Mouse (Mus musculus) neural tube, embryonic 13.5 days (tissue): ENCODE results near the gene Plcb4. TPM values are rescaled to one million over a fixed set of nuclear protein-coding genes. Genes with fewer than 3 reads are reported as not detected.

Experiments
- ATAC-seq: fragments of 200-750 bp; cut with Nextera tagmentation; 2 replicates; pipeline ENCODE4 v1.8.0; 2017; ENCODE audit warnings: low read depth, mild to moderate bottlenecking, moderate TSS enrichment, moderate library complexity
- H3K27ac ChIP-seq: fragments of 300-500 bp; sonication (generic); replicated peaks from 2 replicates; pipeline ENCODE4 v1.5.1; 2015; ENCODE audit warnings: moderate library complexity, mild to moderate bottlenecking, inconsistent platforms
- H3K27me3 ChIP-seq: fragments of 300-500 bp; sonication (generic); 2 replicates; pipeline ENCODE4 v1.6.1; 2015; ENCODE audit warnings: mild to moderate bottlenecking, inconsistent platforms
- H3K36me3 ChIP-seq: fragments of 300-500 bp; sonication (generic); 2 replicates; pipeline ENCODE4 v1.6.1; 2015; ENCODE audit warnings: mild to moderate bottlenecking, inconsistent platforms
- H3K4me1 ChIP-seq: fragments of 300-500 bp; sonication (generic); replicated peaks from 2 replicates; pipeline ENCODE4 v1.6.1; 2015; ENCODE audit warnings: inconsistent platforms
- H3K4me2 ChIP-seq: fragments of 300-500 bp; sonication (generic); 2 replicates; pipeline ENCODE4 v1.6.1; 2015; ENCODE audit warnings: inconsistent platforms, mild to moderate bottlenecking, moderate library complexity
- H3K4me3 ChIP-seq: fragments of 300-500 bp; sonication (generic); 2 replicates; pipeline ENCODE4 v1.5.1; 2015; ENCODE audit warnings: mild to moderate bottlenecking, inconsistent platforms
- H3K9ac ChIP-seq: fragments of 300-500 bp; sonication (generic); 2 replicates; pipeline ENCODE4 v1.6.1; 2015; ENCODE audit warnings: moderate library complexity, mild to moderate bottlenecking, inconsistent platforms
- H3K9me3 ChIP-seq: fragments of 300-500 bp; sonication (generic); 2 replicates; pipeline ENCODE4 v1.6.1; 2016; ENCODE audit warnings: inconsistent platforms
- WGBS: fragments of 180-500 bp; shearing (Covaris S2); methylation state at CpG from one replicate; pipeline ENCODE4 v1.1.7; 2015; 5-methylcytosine and 5-hydroxymethylcytosine counted together
- polyA plus RNA-seq: library from polyadenylated mRNA; unstranded; fragments of >200 nt; fragmentation: Nextera tagmentation; extraction: Ambion mirVana; gene quantifications from 2 replicates; pipeline ENCODE4 v1.2.1, GENCODE M21; 2015

Gene Plcb4
- polyA plus RNA-seq, 1 experiment from 2014 or later: 38.2 TPM

- Histone ChIP-seq H3K9me3 (no peaks in the 10 kb centered on the region), H3K4me3 (no peak overlapping the region), H3K36me3 (no peaks in the 10 kb centered on the region), H3K27me3 (no peaks in the 10 kb centered on the region), H3K27ac (no peak overlapping the region), H3K4me1 (0 out of 2 replicates have a peak, but pooled peaks cover 4% of the 10 kb centered on the region), H3K4me2 (no peak overlapping the region), H3K9ac (no peak overlapping the region)
- no peak for ATAC-seq
- WGBS: 95% methylated on average over 3 of the region's 3 CpGs
Observed at GRCm38 (mm10) chr2:135833743-135834142, 174.9 kb downstream of the Plcb4 start.

- Histone ChIP-seq H3K9me3 (no peaks in the 10 kb centered on the region), H3K4me1 (0 out of 2 replicates have a peak, but pooled peaks cover 4% of the 10 kb centered on the region), H3K4me2 (no peak overlapping the region), H3K36me3 (no peaks in the 10 kb centered on the region), H3K9ac (no peak overlapping the region), H3K4me3 (no peak overlapping the region), H3K27ac (no peak overlapping the region), H3K27me3 (no peaks in the 10 kb centered on the region)
- no peak for ATAC-seq
- WGBS: 90% methylated on average over 2 of the region's 2 CpGs
Observed at GRCm38 (mm10) chr2:135834435-135834834, 175.6 kb downstream of the Plcb4 start.

- Histone ChIP-seq H3K4me2 (no peak overlapping the region), H3K27ac (no peak overlapping the region), H3K27me3 (no peaks in the 10 kb centered on the region), H3K9me3 (no peaks in the 10 kb centered on the region), H3K36me3 (no peaks in the 10 kb centered on the region), H3K9ac (no peak overlapping the region), H3K4me1 (0 out of 2 replicates have a peak, but pooled peaks cover 4% of the 10 kb centered on the region), H3K4me3 (no peak overlapping the region)
- no peak for ATAC-seq
- WGBS: 81% methylated on average over 5 of the region's 5 CpGs
Observed at GRCm38 (mm10) chr2:135835911-135836310, 177.1 kb downstream of the Plcb4 start.

GRCm38 (mm10) chr2:135836426-135836825 lies 177.6 kb downstream of the Plcb4 start:
- Histone ChIP-seq H3K4me1 (0 out of 2 replicates have a peak, but pooled peaks cover 4% of the 10 kb centered on the region), H3K9ac (no peak overlapping the region), H3K27me3 (no peaks in the 10 kb centered on the region), H3K36me3 (no peaks in the 10 kb centered on the region), H3K27ac (no peak overlapping the region), H3K4me3 (no peak overlapping the region), H3K9me3 (no peaks in the 10 kb centered on the region), H3K4me2 (no peak overlapping the region)
- WGBS: 84% methylated on average over 3 of the region's 3 CpGs
- ATAC-seq: no peak

- Histone ChIP-seq H3K4me2 (no peak overlapping the region), H3K9ac (no peak overlapping the region)
Observed at GRCm38 (mm10) chr2:135837730-135838129, 178.9 kb downstream of the Plcb4 start.

GRCm38 (mm10) chr2:135838135-135838534 lies 179.3 kb downstream of the Plcb4 start:
- Histone ChIP-seq H3K9me3 (no peaks in the 10 kb centered on the region), H3K4me2 (no peak overlapping the region), H3K4me3 (no peak overlapping the region), H3K9ac (no peak overlapping the region), H3K4me1 (0 out of 2 replicates have a peak, but pooled peaks cover 4% of the 10 kb centered on the region), H3K27ac (no peak overlapping the region), H3K36me3 (no peaks in the 10 kb centered on the region), H3K27me3 (no peaks in the 10 kb centered on the region)
- no peak for ATAC-seq

More at GRCm38 (mm10) chr2:135837730-135838129, 178.9 kb downstream of the Plcb4 start:
- Histone ChIP-seq H3K9me3 (no peaks in the 10 kb centered on the region), H3K27ac (no peak overlapping the region), H3K4me1 (0 out of 2 replicates have a peak, but pooled peaks cover 4% of the 10 kb centered on the region), H3K4me3 (no peak overlapping the region), H3K36me3 (no peaks in the 10 kb centered on the region), H3K27me3 (no peaks in the 10 kb centered on the region)
- 93% methylated on average over 1 of the region's 1 CpGs for WGBS
- ATAC-seq: no peak

GRCm38 (mm10) chr2:135838651-135839286 lies 180.0 kb downstream of the Plcb4 start:
- WGBS: 78% methylated on average over 8 of the region's 8 CpGs
- Histone ChIP-seq H3K36me3 (no peaks in the 10 kb centered on the region), H3K4me3 (no peak overlapping the region), H3K4me1 (0 out of 2 replicates have a peak, but pooled peaks cover 4% of the 10 kb centered on the region), H3K4me2 (no peak overlapping the region), H3K27ac (no peak overlapping the region), H3K9me3 (no peaks in the 10 kb centered on the region), H3K27me3 (no peaks in the 10 kb centered on the region), H3K9ac (no peak overlapping the region)
- ATAC-seq: no peak

- ATAC-seq: no peak
- Histone ChIP-seq H3K9me3 (no peaks in the 10 kb centered on the region), H3K27me3 (no peaks in the 10 kb centered on the region)
Observed at GRCm38 (mm10) chr2:135843721-135844120, 184.9 kb downstream of the Plcb4 start.

GRCm38 (mm10) chr2:135846903-135847302 lies 188.1 kb downstream of the Plcb4 start:
- Histone ChIP-seq H3K36me3 (no peaks in the 10 kb centered on the region), H3K4me2 (no peak overlapping the region), H3K27ac (no peak overlapping the region), H3K27me3 (no peaks in the 10 kb centered on the region), H3K4me3 (no peak overlapping the region), H3K4me1 (no peaks in the 10 kb centered on the region), H3K9me3 (no peaks in the 10 kb centered on the region), H3K9ac (no peak overlapping the region)
- ATAC-seq: no peak
- 97% methylated on average over 3 of the region's 3 CpGs for WGBS

More at GRCm38 (mm10) chr2:135843721-135844120, 184.9 kb downstream of the Plcb4 start:
- Histone ChIP-seq H3K4me1 (no peaks in the 10 kb centered on the region), H3K4me3 (no peak overlapping the region), H3K9ac (no peak overlapping the region), H3K27ac (no peak overlapping the region), H3K36me3 (no peaks in the 10 kb centered on the region), H3K4me2 (no peak overlapping the region)
- 89% methylated on average over 8 of the region's 8 CpGs for WGBS

- no peaks in the 10 kb centered on the region for H3K27me3 ChIP-seq
- no peaks in the 10 kb centered on the region for H3K36me3 ChIP-seq
- 87% methylated on average over 6 of the region's 6 CpGs for WGBS
- H3K9ac ChIP-seq: no peak overlapping the region
- H3K9me3 ChIP-seq: no peaks in the 10 kb centered on the region
- H3K4me1 ChIP-seq: no peaks in the 10 kb centered on the region
- no peak overlapping the region for H3K27ac ChIP-seq
- ATAC-seq: no peak
- no peak overlapping the region for H3K4me2 ChIP-seq
- H3K4me3 ChIP-seq: no peak overlapping the region
Observed at GRCm38 (mm10) chr2:135847738-135848137, 188.9 kb downstream of the Plcb4 start.

- Histone ChIP-seq H3K4me1 (no peaks in the 10 kb centered on the region), H3K4me3 (no peak overlapping the region), H3K27me3 (no peaks in the 10 kb centered on the region), H3K9ac (no peak overlapping the region), H3K36me3 (no peaks in the 10 kb centered on the region), H3K4me2 (no peak overlapping the region), H3K9me3 (no peaks in the 10 kb centered on the region), H3K27ac (no peak overlapping the region)
- ATAC-seq: no peak
- WGBS: 82% methylated on average over 4 of the region's 4 CpGs
Observed at GRCm38 (mm10) chr2:135848169-135848568, 189.4 kb downstream of the Plcb4 start.

- Histone ChIP-seq H3K4me3 (no peak overlapping the region), H3K4me1 (peaks cover 10% of the 10 kb centered on the region; the same call in 1 of the 2 replicates), H3K27ac (no peak overlapping the region), H3K27me3 (no peaks in the 10 kb centered on the region), H3K4me2 (no peak overlapping the region), H3K9ac (no peak overlapping the region), H3K9me3 (no peaks in the 10 kb centered on the region), H3K36me3 (no peaks in the 10 kb centered on the region)
- WGBS: 89% methylated on average over 5 of the region's 5 CpGs
- no peak for ATAC-seq
Observed at GRCm38 (mm10) chr2:135851964-135852363, 193.2 kb downstream of the Plcb4 start.

GRCm38 (mm10) chr2:135853085-135853484 lies 194.3 kb downstream of the Plcb4 start:
- Histone ChIP-seq H3K4me2 (no peak overlapping the region), H3K9me3 (no peaks in the 10 kb centered on the region), H3K36me3 (no peaks in the 10 kb centered on the region), H3K27me3 (no peaks in the 10 kb centered on the region), H3K4me1 (peaks cover 10% of the 10 kb centered on the region; the same call in 1 of the 2 replicates), H3K27ac (no peak overlapping the region), H3K4me3 (no peak overlapping the region), H3K9ac (no peak overlapping the region)
- no peak for ATAC-seq
- 88% methylated on average over 2 of the region's 2 CpGs for WGBS
